In genomic region chr14:123582433-123582832, GRCm38 (mm10) we compare ENCODE assay signal across 25 mouse cellular contexts. TPM values are rescaled to one million over a fixed set of nuclear protein-coding genes. Genes with fewer than 3 reads are reported as not detected.
DNase-seq lines count a peak whose midpoint lies in the region; ATAC-seq and TF ChIP-seq lines count a peak whose summit lies in the region.
"Had no signal": no experiment of that assay in that cellular context is flagged by ENCODE, and none has a peak within 500 bp of the region (broad histone marks: within the 10 kb centered on the region; RNA-seq: fewer than 3 reads in every experiment).

No protein-coding gene starts in this region.

- in situ Hi-C loops in CH12.LX (cut with MboI; ENCODE audit: low pct_ligation_motif_present, low pct_unique_long_range_greater_than_20kb, low sequenced_read_pairs), result no loop called here
- in situ Hi-C loops in Patski (cut with MboI; ENCODE audit: low pct_unique_long_range_greater_than_20kb), result no loop called here

- dilution Hi-C loops in CH12.LX (cut with MboI; ENCODE audit: extremely low pct_ligation_motif_present, extremely low pct_unique_long_range_greater_than_20kb, low sequenced_read_pairs), result no loop called here

- peak; percentile 61 for DNase-seq in heart, adult 11 months
- DNase-seq in A20 (ENCODE audit: low read depth, low spot score) (peak; percentile 11), CH12.LX (ENCODE audit: extremely low read depth) (peak; percentile 3), Patski (ENCODE audit: low read depth, low spot score) (peak; percentile 10)
- DNase-seq in thymus, postnatal 25 days, result no peak
- no peak for DNase-seq in natural killer cell, adult 2 months (ENCODE audit: low spot score in 2 of 2)
- DNase-seq: adrenal gland, adult 2 months; adrenal gland, adult 8-10 months; adrenal gland, postnatal 10 days; adrenal gland, postnatal 14 days; adrenal gland, postnatal 25 days; adrenal gland, postnatal 36 days; B cell, adult 2 months; cerebellum, adult 11 months; cerebellum, adult 11-12 months; cerebellum, adult 18-20 months; cerebellum, adult 2 months; cerebellum, adult 8-10 months had no signal

- WGBS in heart, embryonic 12.5 days, result 91% methylated on average over 2 of the region's 2 CpGs
- WGBS in forebrain, embryonic 12.5 days, result 94% methylated on average over 2 of the region's 2 CpGs

- no peak overlapping the region for H3K4me3 ChIP-seq in heart, embryonic 12.5 days
- no peak overlapping the region for H3K4me3 ChIP-seq in CH12.LX (replicated peaks in 1 of 3; ENCODE audit: low read depth in 2 of 3, low read length in 2 of 3, poor library complexity in 1 of 3)
- H3K4me3 ChIP-seq in forebrain, embryonic 12.5 days (replicated peaks), result no peak overlapping the region

- no peak for ATAC-seq in heart, embryonic 12.5 days (ENCODE audit: insufficient number of reproducible peaks, low FRiP score)
- peak; percentile 83 for ATAC-seq in Patski
- ATAC-seq in forebrain, embryonic 12.5 days (ENCODE audit: low FRiP score), result no peak
- ATAC-seq: activated CD4-positive, CD25-positive, alpha-beta regulatory T cell, adult 4 months; CD4-positive, CD25-positive, alpha-beta regulatory T cell, adult 4 months had no signal

- no peak overlapping the region for H3K27ac ChIP-seq in heart, embryonic 12.5 days (ENCODE audit: poor library complexity, severe bottlenecking)
- H3K27ac ChIP-seq in CH12.LX (ENCODE audit: insufficient read depth, low read depth), result no peak overlapping the region
- H3K27ac ChIP-seq in forebrain, embryonic 12.5 days, result no peak overlapping the region

- TF ChIP-seq POLR2A in CH12.LX (IDR thresholded peaks at IDR 0.05; ENCODE audit: low read depth, low read length), result no peak

- H3K4me1 ChIP-seq in heart, embryonic 12.5 days (replicated peaks), result no peaks in the 10 kb centered on the region
- H3K4me1 ChIP-seq in CH12.LX (ENCODE audit: control insufficient read depth in 1 of 2, insufficient read depth in 2 of 2), result peaks cover 0 to 4% of the 10 kb centered on the region in 2 experiments; a peak in 2 of 4 replicates
- no peaks in the 10 kb centered on the region for H3K4me1 ChIP-seq in forebrain, embryonic 12.5 days

- no peaks in the 10 kb centered on the region for H3K79me2 ChIP-seq in CH12.LX (replicated peaks; ENCODE audit: control insufficient read depth, extremely low read depth, insufficient read depth, poor library complexity, severe bottlenecking)

- no peak for TF ChIP-seq RAD21 in CH12.LX (IDR thresholded peaks at IDR 0.05; ENCODE audit: low read depth, low read length)

- no peaks in the 10 kb centered on the region for H3K36me3 ChIP-seq in heart, embryonic 12.5 days
- H3K36me3 ChIP-seq in CH12.LX (replicated peaks in 1 of 2; ENCODE audit: control insufficient read depth in 1 of 2, insufficient read depth in 1 of 2, low read length in 1 of 2), result no peaks in the 10 kb centered on the region
- no peaks in the 10 kb centered on the region for H3K36me3 ChIP-seq in forebrain, embryonic 12.5 days (replicated peaks)
- H3K36me3 ChIP-seq: G1E had no signal

- POLR2A ChIA-PET in Patski (lab: Charles Lee), result no interaction called here

- no peak overlapping the region for H3K9ac ChIP-seq in heart, embryonic 12.5 days
- H3K9ac ChIP-seq in CH12.LX (ENCODE audit: insufficient read depth, low read depth), result no peak overlapping the region
- H3K9ac ChIP-seq in forebrain, embryonic 12.5 days, result no peak overlapping the region

- TF ChIP-seq CTCF in CH12.LX (conservative IDR thresholded peaks at IDR 0.05 in 1 of 2, IDR thresholded peaks at IDR 0.05 in 1 of 2; ENCODE audit: low read depth in 2 of 2, low read length in 2 of 2) (no peak), Patski (IDR thresholded peaks at IDR 0.05) (no peak)

- H3K9me3 ChIP-seq in heart, embryonic 12.5 days (replicated peaks), result no peaks in the 10 kb centered on the region
- no peaks in the 10 kb centered on the region for H3K9me3 ChIP-seq in CH12.LX (replicated peaks; ENCODE audit: low read length)
- no peaks in the 10 kb centered on the region for H3K9me3 ChIP-seq in forebrain, embryonic 12.5 days

- no peak for TF ChIP-seq EP300 in CH12.LX (IDR thresholded peaks at IDR 0.05; ENCODE audit: low read length)

- H3K27me3 ChIP-seq in heart, embryonic 12.5 days (replicated peaks), result no peaks in the 10 kb centered on the region
- H3K27me3 ChIP-seq in CH12.LX (replicated peaks) (no peaks in the 10 kb centered on the region), Patski (peaks cover 14% of the 10 kb centered on the region)
- H3K27me3 ChIP-seq in forebrain, embryonic 12.5 days, result no peaks in the 10 kb centered on the region

- H3K4me2 ChIP-seq in heart, embryonic 12.5 days, result no peak overlapping the region
- H3K4me2 ChIP-seq in CH12.LX (ENCODE audit: insufficient read depth, low read depth, poor library complexity, severe bottlenecking), result no peak overlapping the region
- no peak overlapping the region for H3K4me2 ChIP-seq in forebrain, embryonic 12.5 days

- CTCF ChIA-PET in Patski (lab: Charles Lee), result no interaction called here

TF ChIP-seq in CH12.LX, 34 proteins besides CTCF, POLR2A, EP300 and RAD21:
- no peak for TF ChIP-seq MAFK (IDR thresholded peaks at IDR 0.05; ENCODE audit: insufficient replicate concordance, low read length)
- no peak for TF ChIP-seq TCF12 (IDR thresholded peaks at IDR 0.05; ENCODE audit: low read depth, low read length)
- TF ChIP-seq NELFE (IDR thresholded peaks at IDR 0.05; ENCODE audit: low read depth, low read length), result no peak
- TF ChIP-seq MYC (IDR thresholded peaks at IDR 0.05; ENCODE audit: low read depth, low read length), result no peak
- no peak for TF ChIP-seq USF1 (IDR thresholded peaks at IDR 0.05; ENCODE audit: low read depth, low read length)
- TF ChIP-seq JUN (IDR thresholded peaks at IDR 0.05; ENCODE audit: insufficient read depth, low read depth, low read length), result no peak
- TF ChIP-seq KAT2A (IDR thresholded peaks at IDR 0.05; ENCODE audit: insufficient replicate concordance, low read length), result no peak
- no peak for TF ChIP-seq CHD2 (IDR thresholded peaks at IDR 0.05; ENCODE audit: low read length)
- TF ChIP-seq RCOR1 (conservative IDR thresholded peaks at IDR 0.05; ENCODE audit: low read depth, low read length), result no peak

RNA-seq across cellular contexts. Expression of gene Nalcn, which starts 44.5 kb away (rescaled TPM):
- polyA plus RNA-seq in heart, embryonic 12.5 days (2016; fragmentation: Nextera tagmentation; extraction: Ambion mirVana), result 0.09 TPM in 1 of 2 replicates, not detected in the other
- total RNA-seq in CH12.LX (2012; rRNA removed), result not detected in 2 replicates
- total RNA-seq in CH12.LX (2014; rRNA removed), result not detected in 2 replicates
- not detected in 2 replicates for polyA plus RNA-seq in CH12.LX (2012; ENCODE audit: insufficient read length, low read depth)
- 0.04 TPM for polyA plus RNA-seq in Patski (2021)
- polyA plus RNA-seq in forebrain, embryonic 12.5 days (2016; fragmentation: Nextera tagmentation; extraction: Ambion mirVana), result 6.0 and 6.2 TPM in 2 replicates
- total RNA-seq: MEL had no signal
- polyA plus RNA-seq: activated CD4-positive, CD25-positive, alpha-beta regulatory T cell, adult 4 months; C2C12; CD4-positive, CD25-positive, alpha-beta regulatory T cell, adult 4 months; G1E had no signal

Comparison
In these comparisons a context has a peak if more than half of its experiments do, and no peak if none do; other contexts are left out.
1. DNase-seq: peak in heart, adult 11 months (single experiment), A20 (single experiment), CH12.LX (single experiment) and Patski (single experiment); none in thymus, postnatal 25 days (single experiment) and natural killer cell, adult 2 months (0 of 2).